Mouse (Mus musculus): ENCODE results near the gene Gm5141.
"Not testable (repeated sequence)": the region's sequence is repeated elsewhere in the genome, so short reads cannot be mapped to it uniquely, and the experiment has no call there.

Gm5141 gene

GRCm38 (mm10) chr13:62785199-62786134 is at the start of gene Gm5141:
Gm5141 (minus strand) TSS chr13:62785808.
- DNase-seq = peak; percentile 54

GRCm38 (mm10) chr13:62833341-62833740 is 47.7 kb upstream of the Gm5141 start:
- no peak for DNase-seq

- DNase-seq = no peak
These were observed 46.6 kb upstream of the Gm5141 start for GRCm38 (mm10) chr13:62832239-62832638.

- DNase-seq = not testable (repeated sequence)
These were observed 30.1 kb upstream of the Gm5141 start for GRCm38 (mm10) chr13:62815705-62816104.

GRCm38 (mm10) chr13:62812713-62813112 is 27.1 kb upstream of the Gm5141 start:
- DNase-seq = peak; percentile 11

GRCm38 (mm10) chr13:62807981-62808380 is 22.4 kb upstream of the Gm5141 start:
- DNase-seq = not testable (repeated sequence)

- not testable (repeated sequence) for DNase-seq
These were observed 506 bp upstream of the Gm5141 start for GRCm38 (mm10) chr13:62786135-62786493.

- DNase-seq = peak; percentile 56
These were observed 21.8 kb downstream of the Gm5141 start for GRCm38 (mm10) chr13:62763806-62764205.

GRCm38 (mm10) chr13:62760432-62761415 is 24.9 kb downstream of the Gm5141 start, which contains the start of gene Platr25:
Platr25 (minus strand) TSS chr13:62760709.
- peak; percentile 60 for DNase-seq

GRCm38 (mm10) chr13:62733322-62733721 is 52.3 kb downstream of the Gm5141 start:
- no peak for DNase-seq
